Mouse (Mus musculus): ENCODE measurements around the gene Slit1. TPM values are rescaled to one million over a fixed set of nuclear protein-coding genes. Genes with fewer than 3 reads are reported as not detected.

The Slit1 gene
- polyA plus RNA-seq, 1 experiment from 2014 or later = 0.32 TPM

DNA sequence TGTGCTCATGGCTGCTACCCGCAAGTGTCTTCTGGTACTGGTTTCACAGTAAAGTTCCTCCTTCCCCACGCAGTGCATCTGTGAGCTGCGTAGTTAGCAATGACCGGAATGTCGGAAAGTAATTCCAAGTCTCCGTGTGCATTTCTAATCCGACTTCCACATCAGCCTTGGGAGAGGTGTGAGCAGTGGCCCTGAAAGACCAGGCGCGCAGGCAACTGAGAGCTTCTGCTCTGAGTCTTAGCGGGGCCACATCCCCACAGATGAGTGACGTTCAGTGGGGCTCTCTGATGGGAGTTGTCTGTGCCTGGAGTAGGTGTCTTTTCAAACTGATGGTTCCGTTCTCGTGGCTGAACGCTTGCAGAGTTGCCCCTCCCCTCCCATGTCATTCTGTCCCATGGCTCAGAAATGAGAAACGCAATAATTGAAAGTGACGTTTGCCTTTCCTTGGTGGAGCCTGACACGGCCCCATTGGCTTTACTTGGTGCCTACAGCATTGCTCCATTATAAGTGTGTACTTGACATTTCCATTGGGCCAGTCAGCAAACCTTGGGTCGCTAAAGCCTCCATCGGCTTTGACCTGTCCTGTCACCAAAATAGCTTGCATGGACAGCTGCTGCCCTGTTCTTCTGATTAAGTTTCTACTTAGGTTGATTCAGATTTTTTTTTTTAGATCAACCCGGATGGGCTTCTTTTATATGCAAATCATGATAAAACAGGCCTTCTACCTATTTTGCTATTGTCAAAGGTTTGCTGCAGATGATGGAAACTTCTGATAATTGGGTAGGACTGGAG lies 155.8 kb downstream of the Slit1 start:
- no peaks in the 10 kb centered on the region for H3K27me3 ChIP-seq (replicated peaks)
- no peak overlapping the region for H3K4me2 ChIP-seq
- H3K27ac ChIP-seq (replicated peaks) = no peak overlapping the region
- no peak for ATAC-seq (ENCODE audit: extremely low read depth, insufficient number of reproducible peaks, low FRiP score, low TSS enrichment)
- no peak overlapping the region for H3K4me3 ChIP-seq
- 84% methylated on average over 20 of the region's 20 CpGs for WGBS
- H3K9me3 ChIP-seq = no peaks in the 10 kb centered on the region
- no peak overlapping the region for H3K9ac ChIP-seq
- H3K4me1 ChIP-seq = peaks cover 13% of the 10 kb centered on the region
- H3K36me3 ChIP-seq = peaks cover 46% of the 10 kb centered on the region

DNA sequence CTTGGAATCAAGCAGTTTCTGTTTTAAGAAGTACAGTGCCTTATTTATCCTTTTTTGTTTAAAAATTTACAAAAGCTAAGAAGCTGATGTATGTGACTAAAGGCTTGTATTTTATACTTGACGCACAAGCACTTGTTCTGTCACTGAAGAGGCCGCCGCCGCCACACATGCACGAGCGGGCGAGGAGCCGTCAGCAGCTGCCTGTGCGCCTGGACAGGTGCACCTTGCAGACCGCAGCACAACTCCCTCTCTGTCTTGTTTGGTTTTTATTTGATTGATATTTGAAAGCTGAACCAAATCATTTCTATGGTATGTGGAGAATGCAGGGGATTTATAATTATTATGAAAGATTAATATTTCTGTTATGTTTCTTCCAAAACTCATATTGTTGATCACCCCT lies 156.7 kb downstream of the Slit1 start:
- H3K27ac ChIP-seq (replicated peaks) = no peak overlapping the region
- H3K36me3 ChIP-seq = peaks cover 55% of the 10 kb centered on the region

DNA sequence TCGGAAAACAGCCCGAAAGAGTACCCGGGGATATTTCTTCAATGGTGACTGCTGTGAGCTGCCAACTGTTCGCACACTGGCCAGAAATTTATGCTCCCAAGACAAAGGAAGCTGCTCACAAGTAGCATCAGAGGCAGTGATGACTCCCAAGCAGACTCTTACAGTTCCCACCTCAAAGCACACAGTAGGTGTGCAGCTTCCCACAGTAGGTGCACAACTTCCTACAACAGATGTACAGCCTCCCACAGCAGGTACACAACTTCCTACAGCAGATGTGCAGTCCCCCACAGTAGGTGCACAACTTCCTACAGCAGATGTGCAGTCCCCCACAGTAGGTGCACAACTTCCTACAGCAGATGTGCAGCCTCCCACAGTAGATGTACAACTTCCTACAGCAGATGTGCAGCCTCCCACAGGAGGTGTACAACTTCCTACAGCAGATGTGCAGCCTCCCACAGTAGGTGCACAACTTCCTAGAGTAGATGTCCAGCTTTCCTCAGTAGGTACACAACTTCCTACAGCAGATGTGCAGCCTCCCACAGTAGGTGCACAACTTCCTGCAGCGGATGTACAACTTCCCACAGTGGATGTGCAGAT lies 160.4 kb downstream of the Slit1 start:
- WGBS = 91% methylated on average over 5 of the region's 5 CpGs
- Histone ChIP-seq H3K4me3 (no peak overlapping the region), H3K27ac (replicated peaks) (no peak overlapping the region), H3K4me2 (no peak overlapping the region), H3K27me3 (replicated peaks) (no peaks in the 10 kb centered on the region), H3K4me1 (no peaks in the 10 kb centered on the region), H3K36me3 (peaks cover 56% of the 10 kb centered on the region), H3K9ac (no peak overlapping the region), H3K9me3 (no peaks in the 10 kb centered on the region)
- ATAC-seq (ENCODE audit: extremely low read depth, insufficient number of reproducible peaks, low FRiP score, low TSS enrichment) = no peak

More for the DNA sequence above, 156.7 kb downstream of the Slit1 start:
- no peaks in the 10 kb centered on the region for H3K9me3 ChIP-seq
- ATAC-seq (ENCODE audit: extremely low read depth, insufficient number of reproducible peaks, low FRiP score, low TSS enrichment) = no peak
- H3K4me1 ChIP-seq = peaks cover 6% of the 10 kb centered on the region
- H3K9ac ChIP-seq = no peak overlapping the region
- H3K27me3 ChIP-seq (replicated peaks) = no peaks in the 10 kb centered on the region
- H3K4me3 ChIP-seq = no peak overlapping the region
- 90% methylated on average over 10 of the region's 10 CpGs for WGBS
- H3K4me2 ChIP-seq = no peak overlapping the region

DNA sequence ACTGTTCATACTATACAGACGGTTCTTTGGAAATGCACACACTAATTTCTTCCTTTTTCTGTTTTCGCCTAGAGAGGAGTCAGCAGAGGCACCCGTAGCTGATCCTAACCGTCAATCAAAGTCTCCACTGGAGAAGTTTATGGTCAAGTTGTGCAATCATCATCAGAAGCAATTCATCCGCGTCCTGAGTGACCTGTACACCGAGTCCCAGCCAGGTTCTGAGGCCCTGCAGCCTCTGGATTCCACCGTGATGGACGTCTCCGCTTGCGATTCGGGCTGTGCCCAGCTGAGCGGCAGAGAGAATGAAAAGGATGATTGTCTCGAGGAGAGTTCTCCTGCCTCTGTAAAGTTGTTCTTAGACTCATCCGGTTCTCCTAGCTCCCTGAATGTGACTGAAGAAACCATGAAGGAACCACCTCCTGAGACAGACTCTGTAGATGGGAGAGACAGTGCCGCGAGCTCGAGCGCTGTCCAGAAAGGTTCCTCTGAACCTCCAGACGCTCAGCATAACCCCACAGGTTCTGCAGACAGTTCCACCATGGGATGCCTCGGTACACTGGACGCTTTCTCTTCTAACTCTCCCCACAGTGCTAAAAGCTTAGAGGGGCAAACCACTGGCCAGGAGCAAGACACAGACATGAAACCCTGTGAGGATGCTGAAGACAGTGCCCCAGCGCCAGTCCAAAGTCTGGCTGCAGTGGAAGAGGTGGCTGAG lies 161.6 kb downstream of the Slit1 start, which contains the start of gene Gm340:
TSS of gene Gm340 (plus strand) at position 665 of the 715 bp plus-strand sequence.
- WGBS = 93% methylated on average over 23 of the region's 23 CpGs
- H3K27me3 ChIP-seq (replicated peaks) = no peaks in the 10 kb centered on the region

DNA sequence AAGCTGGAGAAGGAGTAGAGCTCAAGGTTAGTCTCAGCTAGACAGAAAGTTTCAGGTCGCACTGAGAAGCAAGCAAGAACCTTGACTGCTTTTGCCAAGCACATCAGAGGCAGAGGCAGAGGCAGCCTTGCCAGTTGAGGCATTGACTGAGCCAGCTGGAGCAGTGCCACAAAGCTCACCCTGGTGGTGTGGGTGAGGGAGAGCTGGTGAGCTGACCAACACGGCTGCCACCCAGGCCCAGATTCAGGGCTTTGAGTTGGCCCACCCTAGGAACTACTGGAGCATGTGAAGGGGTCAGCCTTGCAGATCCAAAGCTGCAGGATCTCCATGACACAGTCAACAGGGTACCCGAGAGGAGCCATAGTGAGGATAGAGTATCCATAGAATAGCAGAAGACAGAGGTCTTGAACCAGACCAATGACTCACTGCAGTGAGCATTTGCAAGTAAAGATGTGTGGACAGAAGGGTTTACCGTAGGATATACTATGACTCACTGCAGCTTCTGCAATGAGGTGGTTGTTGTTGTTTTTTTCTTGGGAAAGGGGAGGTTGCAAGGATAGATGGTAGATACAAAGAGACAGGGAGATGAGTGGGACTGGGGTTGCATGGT lies 164.0 kb downstream of the Slit1 start:
- H3K27ac ChIP-seq (replicated peaks) = no peak overlapping the region
- H3K9ac ChIP-seq = no peak overlapping the region
- H3K9me3 ChIP-seq = no peaks in the 10 kb centered on the region
- H3K4me1 ChIP-seq = no peaks in the 10 kb centered on the region
- peaks cover 32% of the 10 kb centered on the region for H3K36me3 ChIP-seq
- no peak overlapping the region for H3K4me2 ChIP-seq
- no peak for ATAC-seq (ENCODE audit: extremely low read depth, insufficient number of reproducible peaks, low FRiP score, low TSS enrichment)
- H3K4me3 ChIP-seq = no peak overlapping the region
- WGBS = 88% methylated on average over 4 of the region's 4 CpGs
- H3K27me3 ChIP-seq (replicated peaks) = no peaks in the 10 kb centered on the region

More for the DNA sequence above, 161.6 kb downstream of the Slit1 start, which contains the start of gene Gm340:
- no peak for ATAC-seq (ENCODE audit: extremely low read depth, insufficient number of reproducible peaks, low FRiP score, low TSS enrichment)
- H3K4me1 ChIP-seq = no peaks in the 10 kb centered on the region
- no peak within 1 kb of the TSS for H3K27ac ChIP-seq (replicated peaks)
- no peak within 1 kb of the TSS for H3K4me3 ChIP-seq
- peaks cover 56% of the 10 kb centered on the region for H3K36me3 ChIP-seq
- H3K9ac ChIP-seq = no peak within 1 kb of the TSS
- H3K4me2 ChIP-seq = no peak within 1 kb of the TSS
- no peaks in the 10 kb centered on the region for H3K9me3 ChIP-seq

DNA sequence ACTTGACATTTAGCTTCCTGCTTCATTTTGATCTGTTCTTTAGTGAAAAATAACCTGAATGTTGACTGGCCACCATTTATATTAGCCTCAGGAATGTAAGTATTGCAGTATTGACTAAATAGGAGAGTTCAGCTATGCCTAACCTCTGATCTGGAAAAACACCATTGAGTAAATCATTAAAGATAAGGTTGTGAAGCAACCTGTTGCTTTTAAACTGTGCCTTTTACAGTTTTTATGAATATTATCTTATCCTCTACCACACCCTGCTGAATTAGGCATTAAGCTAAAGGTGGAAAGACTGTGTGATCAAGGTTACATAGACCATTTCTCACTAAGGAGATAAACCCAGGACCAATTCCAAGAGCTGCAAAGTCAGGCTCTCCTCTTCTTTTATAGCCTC lies 165.9 kb downstream of the Slit1 start:
- H3K4me2 ChIP-seq = no peak overlapping the region
- peaks cover 13% of the 10 kb centered on the region for H3K36me3 ChIP-seq
- no peaks in the 10 kb centered on the region for H3K9me3 ChIP-seq
- no peaks in the 10 kb centered on the region for H3K4me1 ChIP-seq
- H3K9ac ChIP-seq = no peak overlapping the region
- no peak overlapping the region for H3K4me3 ChIP-seq
- H3K27me3 ChIP-seq (replicated peaks) = no peaks in the 10 kb centered on the region
- no peak overlapping the region for H3K27ac ChIP-seq (replicated peaks)
- ATAC-seq (ENCODE audit: extremely low read depth, insufficient number of reproducible peaks, low FRiP score, low TSS enrichment) = no peak

DNA sequence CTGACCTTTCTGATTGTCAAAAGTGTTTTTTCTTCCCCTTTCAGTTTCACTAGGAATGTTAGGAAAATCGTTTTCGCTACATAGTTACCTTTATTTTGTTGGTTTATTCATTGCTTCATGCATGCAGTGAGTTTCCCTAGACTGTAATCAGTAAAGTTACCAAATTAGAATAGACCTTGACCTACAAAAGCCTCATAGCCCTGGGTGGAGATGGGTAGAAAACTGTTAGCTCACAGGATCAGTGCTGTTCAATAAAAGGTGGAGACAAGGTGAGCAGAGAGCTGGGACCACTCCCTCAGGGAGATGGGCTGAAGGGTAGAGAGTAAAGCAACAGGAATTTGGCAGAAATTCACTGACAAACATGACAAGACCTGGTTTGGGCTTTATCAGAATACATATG lies 169.8 kb downstream of the Slit1 start:
- no peaks in the 10 kb centered on the region for H3K27me3 ChIP-seq (replicated peaks)
- 0 out of 2 replicates have a peak, but pooled peaks cover 5% of the 10 kb centered on the region for H3K36me3 ChIP-seq
- H3K9me3 ChIP-seq = no peaks in the 10 kb centered on the region
- H3K4me2 ChIP-seq = no peak overlapping the region
- no peak overlapping the region for H3K27ac ChIP-seq (replicated peaks)
- WGBS = 95% methylated on average over 2 of the region's 2 CpGs
- ATAC-seq (ENCODE audit: extremely low read depth, insufficient number of reproducible peaks, low FRiP score, low TSS enrichment) = no peak
- no peak overlapping the region for H3K9ac ChIP-seq
- H3K4me1 ChIP-seq = no peaks in the 10 kb centered on the region
- no peak overlapping the region for H3K4me3 ChIP-seq

DNA sequence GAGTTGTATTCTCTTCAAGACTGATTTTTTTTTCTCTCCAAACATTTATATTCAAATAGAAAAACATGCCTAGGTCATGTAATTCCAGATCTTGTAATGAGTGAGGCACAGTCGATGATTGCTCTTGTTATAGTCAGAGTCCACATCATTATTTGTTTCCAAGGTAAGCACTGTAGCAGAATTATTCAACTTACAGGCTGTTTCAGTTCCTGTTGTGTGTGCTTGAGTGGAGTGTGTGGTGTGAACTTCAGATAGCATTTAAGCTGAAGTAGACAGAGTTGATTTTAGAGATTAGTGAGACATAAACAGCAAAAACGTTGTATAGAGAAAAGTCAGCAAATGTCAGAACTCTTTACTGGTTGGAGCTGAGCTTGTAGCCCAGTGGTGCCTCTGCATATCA lies 174.7 kb downstream of the Slit1 start:
- H3K27ac ChIP-seq (replicated peaks) = no peak overlapping the region
- H3K9me3 ChIP-seq = no peaks in the 10 kb centered on the region
- no peak overlapping the region for H3K4me3 ChIP-seq
- H3K36me3 ChIP-seq = 0 out of 2 replicates have a peak, but pooled peaks cover 5% of the 10 kb centered on the region
- no peak for ATAC-seq (ENCODE audit: extremely low read depth, insufficient number of reproducible peaks, low FRiP score, low TSS enrichment)
- no peaks in the 10 kb centered on the region for H3K4me1 ChIP-seq
- H3K9ac ChIP-seq = no peak overlapping the region
- no peaks in the 10 kb centered on the region for H3K27me3 ChIP-seq (replicated peaks)
- WGBS = 55% methylated on average over 2 of the region's 2 CpGs
- no peak overlapping the region for H3K4me2 ChIP-seq

DNA sequence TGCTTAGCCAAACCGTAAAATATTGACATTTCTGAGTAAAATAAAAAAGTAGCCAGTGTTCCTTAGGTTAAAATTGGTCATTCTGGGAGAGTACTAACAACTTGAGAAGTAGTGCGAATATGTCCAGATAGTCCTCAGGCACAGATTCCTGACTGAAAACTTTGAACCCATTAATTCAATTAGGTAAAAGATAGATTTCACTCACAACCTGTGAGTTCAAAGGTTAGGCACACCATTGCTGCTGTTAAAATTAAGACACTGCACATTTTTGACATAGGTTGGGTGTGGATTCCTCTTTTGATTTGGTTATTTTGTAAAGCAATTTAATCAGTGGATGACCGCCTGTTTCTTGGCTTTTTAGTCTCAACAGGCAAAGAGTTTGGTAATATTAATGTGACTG lies 182.6 kb downstream of the Slit1 start:
- WGBS = 92% methylated on average over 3 of the region's 3 CpGs
- Histone ChIP-seq H3K4me3 (no peak overlapping the region), H3K27me3 (replicated peaks) (no peaks in the 10 kb centered on the region), H3K4me1 (peaks cover 10% of the 10 kb centered on the region), H3K27ac (replicated peaks) (no peak overlapping the region), H3K9me3 (no peaks in the 10 kb centered on the region), H3K36me3 (peaks cover 35% of the 10 kb centered on the region), H3K4me2 (no peak overlapping the region), H3K9ac (no peak overlapping the region)
- no peak for ATAC-seq (ENCODE audit: extremely low read depth, insufficient number of reproducible peaks, low FRiP score, low TSS enrichment)

DNA sequence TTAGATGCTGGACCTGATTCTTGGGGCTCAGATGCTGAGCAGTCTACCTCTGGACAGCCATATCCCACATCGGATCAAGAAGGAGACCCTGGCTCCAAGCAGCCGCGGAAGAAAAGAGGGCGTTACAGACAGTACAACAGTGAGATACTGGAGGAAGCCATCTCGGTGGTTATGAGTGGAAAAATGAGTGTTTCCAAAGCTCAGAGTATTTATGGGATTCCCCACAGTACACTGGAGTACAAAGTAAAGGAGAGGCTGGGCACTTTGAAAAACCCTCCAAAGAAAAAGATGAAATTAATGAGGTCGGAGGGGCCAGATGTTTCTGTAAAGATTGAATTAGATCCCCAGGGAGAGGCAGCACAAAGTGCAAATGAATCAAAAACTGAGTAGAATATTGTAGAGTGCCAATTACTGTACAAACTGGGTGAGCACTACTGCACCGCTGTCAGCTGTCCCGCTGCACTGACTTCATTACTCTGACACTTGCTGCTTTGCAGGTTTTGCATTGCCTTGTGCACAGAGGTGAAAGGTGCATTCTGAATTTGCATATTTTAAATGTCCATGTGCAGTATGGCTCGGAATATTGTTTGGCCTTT lies 184.5 kb downstream of the Slit1 start:
- Histone ChIP-seq H3K27me3 (replicated peaks) (no peaks in the 10 kb centered on the region), H3K27ac (replicated peaks) (no peak overlapping the region), H3K36me3 (peaks cover 40% of the 10 kb centered on the region), H3K9me3 (no peaks in the 10 kb centered on the region), H3K4me3 (no peak overlapping the region), H3K4me2 (no peak overlapping the region), H3K4me1 (peaks cover 10% of the 10 kb centered on the region), H3K9ac (no peak overlapping the region)
- 89% methylated on average over 9 of the region's 9 CpGs for WGBS
- ATAC-seq (ENCODE audit: extremely low read depth, insufficient number of reproducible peaks, low FRiP score, low TSS enrichment) = no peak

DNA sequence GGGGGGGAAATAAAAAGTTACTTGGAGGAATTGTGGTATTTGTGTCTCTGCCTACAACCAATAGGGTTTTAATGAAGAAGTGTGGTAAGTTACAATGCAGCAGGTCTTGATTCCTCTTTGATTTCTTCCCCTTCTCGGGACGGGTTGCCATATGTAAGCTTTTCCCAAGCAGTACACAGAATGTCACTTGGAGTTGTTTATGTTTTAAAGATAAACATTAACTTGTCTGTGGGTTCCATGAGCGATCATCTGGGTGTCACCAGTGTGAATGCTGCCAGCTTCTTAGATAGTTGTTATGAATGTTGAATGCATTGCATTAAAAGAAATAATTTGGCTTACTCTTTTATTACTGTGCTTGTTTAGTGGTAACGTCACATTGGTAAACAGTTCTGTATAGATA lies 186.0 kb downstream of the Slit1 start:
- Histone ChIP-seq H3K4me3 (no peak overlapping the region), H3K4me2 (no peak overlapping the region), H3K9me3 (no peaks in the 10 kb centered on the region), H3K36me3 (peaks cover 51% of the 10 kb centered on the region), H3K9ac (no peak overlapping the region), H3K27me3 (replicated peaks) (no peaks in the 10 kb centered on the region), H3K4me1 (peaks cover 3% of the 10 kb centered on the region; the same call in 1 of the 2 replicates), H3K27ac (replicated peaks) (no peak overlapping the region)
- 84% methylated on average over 4 of the region's 4 CpGs for WGBS
- no peak for ATAC-seq (ENCODE audit: extremely low read depth, insufficient number of reproducible peaks, low FRiP score, low TSS enrichment)
